Mouse (Mus musculus): ENCODE data around the gene Sez6.

Gene Sez6

DNA sequence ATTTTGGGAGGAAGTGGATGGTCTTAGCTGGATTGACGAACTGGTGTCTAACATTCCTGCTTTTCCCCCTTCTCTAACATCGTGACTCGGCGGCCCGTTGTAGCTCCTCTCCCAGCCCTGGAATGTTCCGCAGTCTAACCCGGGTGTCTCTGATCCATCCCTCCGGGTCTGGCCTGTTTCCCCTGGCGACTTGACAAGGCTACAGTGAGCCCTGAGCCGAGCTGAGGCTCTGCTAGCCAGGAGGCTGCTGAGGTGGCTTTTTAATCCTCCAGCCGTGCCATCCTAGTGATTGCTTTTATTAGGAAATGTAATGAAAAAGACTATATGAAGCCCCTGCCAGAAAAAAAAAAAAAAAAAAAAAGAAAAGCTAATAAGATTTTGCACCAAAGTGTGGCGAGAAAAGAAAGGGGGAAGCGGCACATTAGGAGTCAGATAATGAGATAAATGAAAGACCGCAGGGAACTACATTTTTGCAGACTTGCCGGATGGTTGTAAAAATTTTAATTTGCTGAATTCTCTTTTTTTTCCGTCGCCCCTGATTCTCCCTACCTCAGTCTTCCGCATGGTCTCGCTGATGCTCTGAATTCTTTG lies 24.4 kb upstream of the Sez6 start:
- in situ Hi-C loops (cut with MboI, MseI) = no loop called here

DNA sequence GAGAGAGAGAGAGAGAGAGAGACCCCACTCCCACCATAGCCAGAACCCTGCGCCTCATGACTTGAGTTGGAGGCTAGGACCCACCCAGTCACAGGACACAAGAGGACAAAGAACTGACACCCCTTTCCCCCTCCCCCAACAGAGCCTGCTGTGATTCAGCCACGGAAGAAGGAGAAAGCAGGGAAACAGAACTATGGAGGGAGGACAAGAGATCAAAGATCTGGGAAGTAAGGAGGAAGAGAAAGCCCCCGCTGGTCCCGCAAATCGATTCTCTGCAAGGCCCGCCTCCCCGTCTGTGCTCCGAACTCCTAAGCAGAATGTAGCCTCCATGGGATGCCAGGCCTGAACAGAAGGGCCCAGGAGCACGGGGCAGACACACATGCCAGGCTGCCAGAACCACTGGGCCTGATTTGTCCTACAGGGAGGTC lies 23.8 kb upstream of the Sez6 start:
- in situ Hi-C loops (cut with MboI, MseI) = no loop called here

DNA sequence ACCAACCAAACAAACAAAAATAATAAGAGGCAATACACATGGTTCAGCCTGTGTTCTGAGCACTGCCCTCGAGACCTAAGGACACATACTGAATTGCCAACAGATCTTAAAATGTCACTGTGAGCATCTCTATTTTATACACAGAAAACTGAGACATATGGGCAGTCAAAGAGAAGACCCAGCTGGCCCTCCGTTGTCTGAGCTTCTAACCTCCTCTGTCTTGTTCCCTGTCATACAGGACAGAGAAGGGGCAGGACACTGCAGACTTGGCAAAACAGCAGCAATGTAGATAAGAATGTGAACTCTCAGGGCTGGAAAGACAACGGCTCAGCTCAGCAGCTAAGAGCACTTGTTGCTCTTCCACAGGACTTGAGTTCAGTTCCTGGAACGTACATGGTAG lies 22.1 kb upstream of the Sez6 start:
- in situ Hi-C loops (cut with MboI, MseI) = no loop called here

DNA sequence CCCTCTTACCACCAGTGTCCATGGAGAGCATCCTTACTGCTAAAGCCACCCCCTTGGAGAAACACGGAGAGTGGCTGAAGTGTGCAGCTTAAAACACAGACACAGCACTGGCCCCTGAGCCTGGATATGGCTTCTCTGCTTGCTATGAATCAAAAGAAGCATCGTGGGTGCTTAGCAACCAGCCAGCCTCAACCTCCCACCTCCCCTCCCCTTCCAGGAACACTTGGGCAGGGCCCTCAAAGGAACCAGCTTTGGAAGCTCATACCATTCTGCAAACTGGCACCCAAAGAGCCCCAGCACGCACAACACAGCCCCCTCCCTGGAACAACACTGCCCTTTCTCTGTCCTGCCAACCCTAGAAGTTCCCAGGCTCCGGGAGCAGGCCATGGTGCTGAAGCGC lies 21.2 kb upstream of the Sez6 start:
- in situ Hi-C loops (cut with MboI, MseI) = no loop called here

DNA sequence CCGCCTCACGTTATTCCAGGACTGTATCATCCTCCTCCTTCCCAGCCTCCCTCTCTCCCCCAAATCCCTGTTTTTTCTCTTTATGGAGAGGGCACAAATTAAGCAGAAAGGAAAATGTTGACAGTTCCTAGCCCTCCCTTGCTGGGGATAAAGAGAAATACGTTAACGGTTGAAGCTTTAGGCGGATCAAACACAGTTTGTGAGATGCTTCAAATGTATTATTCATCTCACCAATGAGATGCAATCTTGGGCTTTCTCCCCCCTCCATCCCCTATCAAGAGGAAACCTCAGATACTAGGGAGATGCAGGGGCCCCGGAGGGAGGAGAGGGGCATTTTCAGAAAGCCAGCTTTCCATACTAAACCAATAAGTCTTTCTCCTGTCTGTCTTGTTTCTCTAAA lies 20.8 kb upstream of the Sez6 start:
- in situ Hi-C loops (cut with MboI, MseI) = loop anchor here (5.0 kb wide), 1 partner anchor 62 kb away; no protein-coding TSS in a partner anchor

DNA sequence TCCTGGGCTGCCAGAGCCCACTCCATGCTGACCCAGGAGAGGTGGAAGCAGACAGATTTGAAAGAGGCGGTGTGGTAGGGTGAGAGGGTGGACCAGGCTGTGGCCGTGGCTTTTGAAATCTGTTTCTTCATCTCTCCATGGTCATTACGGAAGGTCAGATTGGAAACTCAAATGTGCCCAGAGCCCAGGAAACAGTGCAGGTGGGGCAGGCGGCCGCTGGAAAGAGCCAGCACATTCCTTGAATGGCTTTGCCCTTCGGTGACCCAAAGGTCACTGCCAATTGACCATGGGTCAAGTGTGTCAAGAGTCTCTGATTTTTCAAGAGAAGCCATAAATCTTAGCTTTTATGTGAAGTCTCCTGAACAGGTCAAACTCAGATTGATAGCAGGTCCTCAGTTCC lies 17.1 kb upstream of the Sez6 start:
- in situ Hi-C loops (cut with MboI, MseI) = loop anchor here (5.0 kb wide), 1 partner anchor 66 kb away; no protein-coding TSS in a partner anchor

DNA sequence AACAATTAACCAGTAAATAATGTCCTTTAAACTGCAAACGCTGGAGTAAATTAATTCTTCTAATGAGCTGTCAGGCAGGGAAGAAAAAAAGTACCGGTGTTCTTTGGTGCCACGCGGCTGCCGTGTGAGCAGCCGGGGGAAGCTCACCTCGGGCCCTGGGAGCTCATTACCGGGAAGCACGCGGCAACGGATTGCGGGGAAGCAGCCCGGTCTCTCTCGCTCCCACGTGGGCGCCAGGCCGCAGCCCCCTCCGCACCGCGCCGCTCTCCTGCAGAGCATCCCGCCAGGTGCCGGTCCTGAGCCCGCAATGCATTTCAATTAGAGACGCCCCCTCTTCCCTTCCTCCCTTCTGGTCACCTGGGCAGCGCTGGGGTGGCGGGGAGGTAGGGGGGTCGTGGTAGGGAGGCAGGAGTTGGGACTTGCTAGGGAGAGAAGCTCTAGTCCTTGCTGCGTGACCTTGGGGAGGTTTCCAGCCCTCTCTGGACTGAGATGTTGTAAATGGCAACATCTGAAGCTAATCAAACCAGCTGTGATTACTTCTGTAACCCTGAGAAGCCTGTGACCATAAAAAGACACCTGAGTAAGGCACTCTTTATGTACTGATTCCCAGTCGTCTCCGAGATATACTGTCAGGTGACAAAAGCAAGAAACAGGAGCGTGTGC lies 15.9 kb upstream of the Sez6 start:
- in situ Hi-C loops (cut with MboI, MseI) = loop anchor here (5.0 kb wide), 1 partner anchor 67 kb away; no protein-coding TSS in a partner anchor

DNA sequence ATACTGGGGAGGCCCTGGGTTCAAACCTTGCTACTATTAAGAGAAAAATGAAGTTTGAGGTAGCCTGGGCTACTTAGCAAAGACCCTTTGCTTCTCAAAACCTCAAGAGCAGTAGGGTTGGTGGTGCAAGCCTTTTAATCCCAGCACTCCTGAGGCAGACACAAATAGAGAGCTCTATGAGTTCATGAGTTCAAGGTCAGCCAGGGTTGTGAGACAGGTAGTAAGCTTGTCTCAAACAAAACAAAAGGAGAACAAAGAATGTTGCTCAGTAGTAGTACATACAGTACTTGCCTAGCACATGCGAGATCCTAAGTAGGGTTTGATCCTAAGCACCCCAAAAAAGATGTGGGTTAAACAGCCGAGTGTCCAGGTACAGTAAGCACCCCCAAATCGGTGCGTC lies 13.9 kb upstream of the Sez6 start:
- in situ Hi-C loops (cut with MboI, MseI) = no loop called here

DNA sequence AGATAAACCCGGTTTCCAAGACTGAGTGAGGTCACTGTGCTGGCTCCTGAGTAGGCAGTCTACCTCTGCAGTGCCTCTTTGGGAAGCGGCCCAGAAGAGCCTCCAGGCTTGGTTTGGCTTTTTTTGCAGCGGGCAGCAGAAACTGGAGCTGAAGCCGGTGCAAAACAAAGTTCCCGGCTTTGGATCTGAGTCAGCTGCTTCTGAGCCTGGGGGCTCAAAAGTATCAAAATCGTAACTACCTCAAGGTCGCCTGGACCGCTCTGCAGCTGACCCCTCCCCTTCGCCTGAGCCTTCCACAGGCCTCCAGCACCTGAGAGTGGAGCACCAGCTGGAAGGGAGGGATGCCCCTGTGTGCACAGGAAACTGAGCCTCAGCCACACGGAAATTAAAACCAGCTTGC lies 13.4 kb upstream of the Sez6 start:
- in situ Hi-C loops (cut with MboI, MseI) = no loop called here

DNA sequence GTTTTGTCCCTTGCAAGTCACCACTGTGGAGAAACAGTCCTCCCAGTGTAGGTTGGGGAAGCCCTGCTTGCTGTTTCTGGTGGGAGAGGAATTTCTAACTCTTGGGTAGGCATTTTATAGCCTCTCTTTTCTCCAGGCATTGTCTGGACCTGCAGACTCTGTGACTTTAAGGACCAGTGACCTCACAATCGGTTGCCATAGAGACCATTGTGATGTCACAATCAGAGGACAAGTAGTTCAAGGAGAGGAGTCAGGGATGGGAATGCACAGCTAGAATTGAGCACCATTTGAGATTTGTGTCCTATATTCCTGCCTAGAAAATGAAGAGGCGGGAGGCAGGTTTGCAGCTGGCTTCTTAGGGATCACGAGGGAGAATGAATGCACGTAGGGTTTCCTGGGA lies 7.3 kb upstream of the Sez6 start:
- in situ Hi-C loops (cut with MboI, MseI) = no loop called here

DNA sequence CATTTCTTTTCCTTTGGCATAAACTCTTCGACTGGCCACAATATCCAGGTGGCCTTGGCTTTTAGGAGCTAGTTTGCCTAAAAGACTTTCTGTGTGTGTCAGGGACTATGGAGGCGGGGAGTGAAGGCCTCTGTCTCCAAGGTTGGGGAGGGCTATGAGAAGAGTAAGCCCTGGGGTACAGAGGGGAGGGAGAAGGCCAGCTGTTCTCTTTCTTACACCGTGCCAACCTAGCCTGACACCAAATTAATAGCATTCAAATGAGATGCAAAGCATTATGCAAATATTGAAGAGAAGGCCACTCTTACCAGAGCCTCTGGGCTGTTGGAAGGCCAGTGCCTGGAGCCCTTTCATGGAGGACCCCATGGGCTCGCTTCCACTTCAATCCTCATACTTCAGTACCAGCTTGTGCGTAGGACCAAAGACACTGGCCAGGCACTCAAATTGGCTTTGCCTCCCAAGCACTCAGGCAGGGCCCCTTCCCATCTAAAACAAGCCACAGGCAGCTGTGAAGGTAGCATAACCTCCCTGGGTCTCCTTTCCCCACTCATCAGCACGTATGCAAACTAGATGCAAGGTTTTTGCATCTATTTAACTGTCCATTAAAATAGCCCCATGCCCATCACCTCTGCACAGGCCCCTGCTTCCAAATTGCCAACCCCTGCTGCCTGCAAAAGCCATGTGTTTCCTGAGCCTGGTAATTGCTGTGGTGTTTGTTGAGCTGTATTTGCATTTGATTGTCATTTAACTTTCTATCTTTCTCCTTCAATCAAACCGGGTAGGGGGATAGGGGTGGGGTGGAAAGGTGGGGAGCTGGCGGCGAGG lies 4.6 kb upstream of the Sez6 start:
- in situ Hi-C loops (cut with MboI, MseI) = no loop called here

DNA sequence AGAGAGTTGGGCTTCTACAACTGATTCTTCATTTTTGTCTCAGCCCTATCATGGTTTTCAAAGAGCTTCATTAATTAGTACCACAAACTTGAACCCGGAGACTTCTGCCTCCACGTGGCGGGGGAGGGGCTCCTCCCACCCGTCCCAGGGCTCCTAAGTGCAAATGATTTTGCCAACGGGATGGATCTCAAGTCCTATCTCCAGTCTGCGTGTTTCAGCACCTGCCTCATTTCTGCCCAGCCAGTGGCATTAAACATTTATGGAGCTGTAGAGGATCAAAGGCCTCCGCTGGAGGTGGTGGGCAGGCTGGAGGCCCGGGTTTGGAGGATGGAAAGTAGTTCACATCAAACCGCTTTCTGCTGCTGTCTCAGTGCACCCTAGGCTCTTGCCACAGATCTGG lies 3.9 kb upstream of the Sez6 start:
- in situ Hi-C loops (cut with MboI, MseI) = no loop called here

DNA sequence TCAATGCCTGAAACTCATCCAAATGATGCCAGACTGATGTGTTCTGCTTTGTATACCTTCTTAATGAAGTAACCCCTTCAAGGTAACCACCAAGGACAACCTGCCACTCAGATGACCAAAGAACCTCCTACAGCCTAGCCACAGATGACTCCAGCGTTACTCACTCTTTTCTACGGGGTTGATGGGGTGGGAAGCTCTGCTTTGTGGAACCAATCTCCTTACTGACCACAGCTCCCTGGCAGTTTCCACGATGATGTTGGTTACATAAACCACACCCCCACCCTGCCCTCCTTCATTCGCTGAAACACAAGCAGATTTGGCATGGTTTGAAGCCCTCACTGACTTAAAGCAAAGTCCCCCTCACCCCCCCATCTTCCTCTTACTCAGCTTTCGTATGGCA lies 2.8 kb upstream of the Sez6 start:
- in situ Hi-C loops (cut with MboI, MseI) = no loop called here

DNA sequence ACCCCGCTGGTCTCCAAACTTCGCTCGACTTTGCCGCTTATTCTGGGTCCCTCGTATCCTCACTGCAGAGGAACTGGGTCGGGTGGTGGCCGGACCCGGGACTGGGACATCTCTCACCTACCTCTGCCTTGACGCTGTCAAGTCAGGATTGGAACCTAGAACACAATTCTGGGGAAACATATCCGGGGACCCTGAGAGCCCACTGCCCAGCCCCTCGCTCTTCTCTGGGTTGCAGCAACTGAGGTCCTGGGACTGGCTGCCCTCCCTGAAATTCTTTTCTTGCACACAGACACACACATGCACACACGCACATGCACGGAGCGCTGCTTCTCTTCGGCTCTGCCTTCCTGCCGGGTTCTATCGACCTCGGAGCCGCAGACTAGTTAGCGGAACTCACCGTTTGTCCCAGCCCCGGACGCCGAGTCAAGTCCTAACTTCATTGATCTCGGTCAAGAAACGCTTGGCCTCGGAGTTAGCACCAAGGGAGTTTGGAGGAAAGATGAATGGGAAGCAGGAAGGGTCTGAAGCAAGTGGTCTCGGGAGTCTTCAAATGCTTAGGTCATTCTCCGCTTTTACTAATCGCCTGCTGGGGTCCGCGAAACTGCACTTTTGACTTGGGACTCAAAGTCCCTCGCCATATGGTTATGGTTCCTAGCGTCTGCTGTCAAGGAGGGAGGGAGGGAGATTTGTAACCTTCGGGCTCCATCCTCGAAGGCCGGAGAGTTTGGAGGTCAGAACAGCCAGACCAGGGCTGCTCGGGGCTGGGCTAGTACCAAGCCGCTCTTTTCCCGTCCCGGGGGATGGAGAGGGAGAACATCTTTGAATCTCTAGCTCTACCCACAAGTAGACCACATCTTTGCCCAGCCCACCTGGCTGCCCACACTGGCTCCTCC lies 1.2 kb downstream of the Sez6 start:
- in situ Hi-C loops (cut with MboI, MseI) = no loop called here

DNA sequence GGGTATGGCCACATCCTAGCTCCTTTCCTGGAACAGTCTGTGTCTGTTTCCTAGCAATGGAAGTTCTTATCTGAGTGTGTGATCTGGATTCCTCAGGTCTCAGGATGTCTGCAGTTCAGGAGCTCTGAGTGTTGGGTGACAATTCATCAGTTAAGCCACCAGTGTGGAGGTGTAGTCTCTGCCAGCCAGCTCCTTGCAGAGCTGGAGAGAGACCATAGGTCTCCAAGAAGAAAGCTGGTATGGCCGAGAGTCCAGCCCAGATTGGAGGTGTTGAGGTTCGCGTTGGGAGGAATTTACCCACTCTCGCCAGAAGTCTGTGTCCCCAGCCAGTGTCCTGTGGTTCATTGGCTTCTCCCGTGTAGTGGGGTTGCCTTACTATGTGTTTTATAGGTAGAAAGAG lies 2.0 kb downstream of the Sez6 start:
- in situ Hi-C loops (cut with MboI, MseI) = no loop called here

DNA sequence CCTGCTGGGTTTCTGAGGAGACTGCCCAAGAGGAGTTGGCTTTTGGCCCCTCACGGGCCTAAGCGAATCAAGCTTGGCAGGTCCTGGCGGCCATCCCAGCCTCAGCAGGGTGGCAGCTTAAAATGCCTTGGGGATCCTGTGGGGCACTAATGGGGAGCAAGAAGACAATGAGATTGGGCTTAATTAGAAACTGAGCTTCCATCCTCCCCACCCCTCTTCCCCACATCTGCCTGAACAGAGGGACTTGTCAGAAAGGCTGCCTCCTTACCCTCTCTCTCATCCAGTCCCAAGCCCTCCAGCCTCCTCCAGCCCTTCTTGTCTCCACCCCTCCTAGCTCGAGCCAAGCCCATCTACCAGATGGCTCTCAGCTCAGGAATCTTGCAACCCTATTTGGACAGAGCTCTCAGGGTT lies 3.5 kb downstream of the Sez6 start:
- in situ Hi-C loops (cut with MboI, MseI) = no loop called here

DNA sequence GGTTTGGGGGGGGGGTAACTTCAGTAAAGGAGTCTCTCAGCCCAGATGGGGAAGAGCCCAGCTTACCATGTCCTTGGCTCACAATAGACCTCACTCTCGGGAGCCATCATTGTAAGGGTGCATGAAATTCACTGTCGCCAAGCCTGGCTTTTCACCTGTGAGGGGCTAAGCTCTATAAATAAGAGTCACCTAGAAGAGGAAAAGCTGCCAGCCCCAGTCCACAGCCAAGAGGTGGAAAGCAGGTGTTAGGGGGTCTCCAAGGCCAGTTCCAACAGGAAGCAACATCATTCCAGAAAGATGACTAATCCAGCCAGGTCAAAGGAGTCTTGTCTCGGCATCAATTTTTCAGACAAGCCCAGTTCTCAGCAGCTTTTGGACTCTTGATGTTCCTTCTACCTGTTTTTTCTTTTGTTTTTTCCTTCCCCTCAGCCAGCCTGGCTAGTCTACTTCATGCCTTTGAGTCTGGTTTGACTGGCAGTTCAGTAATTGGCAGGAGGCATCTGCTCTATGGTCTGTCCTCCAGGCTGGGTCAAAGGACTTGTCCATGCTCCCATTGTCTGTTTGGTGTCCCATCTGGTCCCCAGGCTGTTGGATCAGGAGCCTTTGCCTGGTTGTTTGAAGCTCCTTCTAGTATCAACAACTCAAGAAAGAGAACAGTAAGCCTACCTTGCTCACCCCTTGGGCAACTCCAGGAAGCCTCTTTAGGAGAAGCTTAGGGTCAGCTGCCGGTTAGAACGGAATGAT lies 4.1 kb downstream of the Sez6 start:
- in situ Hi-C loops (cut with MboI, MseI) = no loop called here

DNA sequence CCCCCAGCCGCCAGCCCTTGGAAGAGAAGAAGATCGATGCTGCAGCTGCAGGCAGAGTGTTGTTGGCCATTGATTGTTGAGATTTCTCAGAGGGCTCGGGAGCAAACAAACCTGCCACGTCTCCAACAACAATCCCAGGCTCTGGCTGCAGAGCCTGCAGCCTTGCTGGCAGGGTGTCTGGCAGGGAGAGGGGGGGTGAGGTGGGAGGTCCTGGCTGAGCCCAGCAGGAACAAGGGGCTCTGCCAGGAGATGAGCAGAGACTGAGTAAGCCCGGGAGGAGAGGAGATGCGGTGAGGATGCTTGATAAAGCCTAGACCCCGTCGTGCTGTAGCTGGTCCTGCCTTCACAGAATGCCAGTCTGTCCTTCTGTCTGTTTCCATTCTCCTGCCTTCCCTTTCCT lies 6.2 kb downstream of the Sez6 start:
- in situ Hi-C loops (cut with MboI, MseI) = no loop called here

DNA sequence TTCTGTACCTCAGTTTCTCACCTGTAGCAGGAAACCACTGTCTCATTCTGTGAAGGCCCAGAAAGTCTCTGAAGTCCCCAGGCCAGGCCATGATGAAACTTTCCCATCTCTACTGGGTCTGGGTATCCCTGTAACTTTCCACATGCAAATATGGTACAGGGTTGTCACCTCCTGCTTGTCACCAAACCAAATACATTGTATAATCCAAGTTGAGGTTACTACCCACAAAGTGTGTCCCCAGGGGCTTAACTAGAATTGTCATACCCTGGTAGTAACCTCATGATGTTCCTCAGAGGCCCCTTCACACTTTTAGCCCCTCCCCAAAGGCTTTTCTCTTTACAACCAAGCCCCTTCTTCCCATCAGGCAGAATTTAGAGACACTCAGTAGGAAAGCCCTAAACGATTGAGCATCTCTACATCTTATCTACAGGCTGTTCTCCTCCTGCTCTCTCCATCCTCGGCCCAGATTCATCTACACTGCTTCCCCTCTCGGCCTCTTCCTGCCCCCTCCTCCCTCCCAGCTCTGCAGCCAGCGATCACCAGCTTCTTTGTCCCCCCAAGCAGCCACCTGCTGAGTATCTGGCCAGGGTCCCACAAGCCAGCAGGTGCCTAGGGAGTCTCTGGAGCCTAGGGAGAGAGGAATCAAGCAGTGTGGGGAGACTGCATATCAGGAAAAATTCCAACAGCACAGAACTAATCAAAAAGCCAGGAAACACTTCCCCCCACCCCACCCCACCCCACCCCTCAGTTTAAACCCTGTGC lies 7.2 kb downstream of the Sez6 start:
- in situ Hi-C loops (cut with MboI, MseI) = no loop called here

DNA sequence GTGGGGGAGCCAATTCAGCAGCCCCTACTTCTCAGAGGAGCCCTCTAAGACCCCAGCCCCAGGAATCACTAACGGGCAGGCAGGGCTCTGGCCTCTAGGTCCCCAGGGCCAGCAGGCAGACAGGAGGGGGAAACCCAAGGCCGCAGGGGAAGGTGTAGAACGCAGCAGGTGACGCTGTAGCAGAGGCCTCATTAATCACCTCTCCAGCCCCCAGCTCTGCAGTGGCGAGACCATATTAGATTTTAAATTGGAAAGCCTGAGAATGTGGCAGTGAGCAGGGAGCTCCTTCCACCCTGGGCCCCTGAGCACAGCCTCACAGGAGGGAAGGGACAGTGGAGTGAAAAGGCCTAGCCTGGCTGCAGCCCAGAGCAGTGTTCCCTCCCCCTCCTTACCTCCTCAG lies 11.6 kb downstream of the Sez6 start:
- in situ Hi-C loops (cut with MboI, MseI) = no loop called here
